Mouse (Mus musculus) urinary bladder, adult 2 months (tissue): Measurements from ENCODE around the gene Gm39566. TPM values are rescaled to one million over a fixed set of nuclear protein-coding genes. Genes with fewer than 3 reads are reported as not detected.

Experiments
- DNase-seq: peaks from one replicate; pipeline ENCODE4 v3.0.0; 2022; ENCODE audit warnings: low spot score
- polyA plus RNA-seq: library from polyadenylated mRNA; depleted of rRNA; stranded (reverse); fragments of >200 nt; gene quantifications from 2 replicates; pipeline ENCODE4 v1.2.3, GENCODE M21; 2012; rRNA removed

Gene Gm39566
- polyA plus RNA-seq, 1 experiment = not detected

- DNase-seq = no peak
These were observed 53.2 kb downstream of the Gm39566 start, which contains the start of gene Slc35g3 for GRCm38 (mm10) chr11:69761868-69762267. TSS of gene Slc35g3 (minus strand) at chr11:69761968.

Other genes with a start within 250 kb of the Gm39566 start
- 7.2 and 7.3 TPM in 2 replicates for gene Wrap53, start 235.0 kb downstream of the Gm39566 start, polyA plus RNA-seq
- gene Trp53, start 234.9 kb downstream of the Gm39566 start, polyA plus RNA-seq = 77.8 and 85.8 TPM in 2 replicates
- gene Atp1b2, start 209.4 kb downstream of the Gm39566 start, polyA plus RNA-seq = 23.5 and 46.2 TPM in 2 replicates
- not detected in 2 replicates for gene Shbg, start 197.4 kb downstream of the Gm39566 start, polyA plus RNA-seq
- 18.4 and 19.5 TPM in 2 replicates for gene Sat2, start 193.3 kb downstream of the Gm39566 start, polyA plus RNA-seq
- gene Fxr2, start 182.3 kb downstream of the Gm39566 start, polyA plus RNA-seq = 74.8 and 85.8 TPM in 2 replicates
- 33.7 and 43.5 TPM in 2 replicates for gene Sox15, start 160.0 kb downstream of the Gm39566 start, polyA plus RNA-seq
- 62.0 and 86.7 TPM in 2 replicates for gene Mpdu1, start 152.7 kb downstream of the Gm39566 start, polyA plus RNA-seq
- 20.5 and 24.9 TPM in 2 replicates for gene Cd68, start 149.1 kb downstream of the Gm39566 start, polyA plus RNA-seq
- 461 and 554 TPM in 2 replicates for gene Eif4a1, start 142.9 kb downstream of the Gm39566 start, polyA plus RNA-seq
- 83.4 and 108 TPM in 2 replicates for gene Senp3, start 133.2 kb downstream of the Gm39566 start, polyA plus RNA-seq
- 5.1 and 6.8 TPM in 2 replicates for gene Tnfsf13, start 129.5 kb downstream of the Gm39566 start, polyA plus RNA-seq
- 85.4 and 87.0 TPM in 2 replicates for gene Tnfsf12, start 119.4 kb downstream of the Gm39566 start, polyA plus RNA-seq
- gene Tnfsfm13, start 119.2 kb downstream of the Gm39566 start, polyA plus RNA-seq = 10.0 and 10.3 TPM in 2 replicates
- gene Polr2a, start 56.7 kb downstream of the Gm39566 start, polyA plus RNA-seq = 9.4 and 24.4 TPM in 2 replicates
- 0.07 TPM in 1 of 2 replicates, not detected in the other for gene Slc35g3, start 53.3 kb downstream of the Gm39566 start, polyA plus RNA-seq
- gene Zbtb4, start 49.4 kb downstream of the Gm39566 start, polyA plus RNA-seq = 35.6 and 46.1 TPM in 2 replicates
- gene Chrnb1, start 19.4 kb downstream of the Gm39566 start, polyA plus RNA-seq = 15.6 and 25.0 TPM in 2 replicates
- gene Fgf11, start 13.4 kb downstream of the Gm39566 start, polyA plus RNA-seq = 6.3 and 7.2 TPM in 2 replicates
- 11.5 and 13.2 TPM in 2 replicates for gene Tmem102, start 9.7 kb downstream of the Gm39566 start, polyA plus RNA-seq
- not detected in 2 replicates for gene Spem2, start 3.2 kb upstream of the Gm39566 start, polyA plus RNA-seq
- 0.55 and 0.71 TPM in 2 replicates for gene Spem1, start 6.9 kb upstream of the Gm39566 start, polyA plus RNA-seq
- gene Nlgn2, start 22.5 kb upstream of the Gm39566 start, polyA plus RNA-seq = 18.3 and 27.7 TPM in 2 replicates
- 202 and 261 TPM in 2 replicates for gene Tmem256, start 23.2 kb upstream of the Gm39566 start, polyA plus RNA-seq
- 104 and 110 TPM in 2 replicates for gene Plscr3, start 31.1 kb upstream of the Gm39566 start, polyA plus RNA-seq
- 15.2 and 15.4 TPM in 2 replicates for gene Tnk1, start 43.4 kb upstream of the Gm39566 start, polyA plus RNA-seq
- not detected in 2 replicates for gene Tmem95, start 62.7 kb upstream of the Gm39566 start, polyA plus RNA-seq
- gene Kctd11, start 66.1 kb upstream of the Gm39566 start, polyA plus RNA-seq = 11.8 and 13.8 TPM in 2 replicates
- gene Acap1, start 80.2 kb upstream of the Gm39566 start, polyA plus RNA-seq = 2.0 and 2.5 TPM in 2 replicates
- 1.1 and 1.3 TPM in 2 replicates for gene 2810408A11Rik, start 85.7 kb upstream of the Gm39566 start, polyA plus RNA-seq
- 43.4 and 47.8 TPM in 2 replicates for gene Neurl4, start 85.8 kb upstream of the Gm39566 start, polyA plus RNA-seq
- 56.3 and 63.2 TPM in 2 replicates for gene Gps2, start 98.6 kb upstream of the Gm39566 start, polyA plus RNA-seq
- 565 and 624 TPM in 2 replicates for gene Eif5a, start 106.7 kb upstream of the Gm39566 start, polyA plus RNA-seq
- gene Ybx2, start 120.5 kb upstream of the Gm39566 start, polyA plus RNA-seq = 3.7 and 6.2 TPM in 2 replicates
- gene Slc2a4, start 132.9 kb upstream of the Gm39566 start, polyA plus RNA-seq = 146 and 167 TPM in 2 replicates
- 67.1 and 69.1 TPM in 2 replicates for gene Cldn7, start 149.5 kb upstream of the Gm39566 start, polyA plus RNA-seq
- 82.0 and 95.4 TPM in 2 replicates for gene Ctdnep1, start 165.9 kb upstream of the Gm39566 start, polyA plus RNA-seq
- gene Elp5, start 167.2 kb upstream of the Gm39566 start, polyA plus RNA-seq = 57.6 and 61.4 TPM in 2 replicates
- gene Gabarap, start 175.8 kb upstream of the Gm39566 start, polyA plus RNA-seq = 374 and 440 TPM in 2 replicates
- gene Phf23, start 180.5 kb upstream of the Gm39566 start, polyA plus RNA-seq = 35.8 and 36.4 TPM in 2 replicates
- gene Dvl2, start 185.3 kb upstream of the Gm39566 start, polyA plus RNA-seq = 11.9 and 16.7 TPM in 2 replicates
- gene Acadvl, start 200.1 kb upstream of the Gm39566 start, polyA plus RNA-seq = 95.7 and 100 TPM in 2 replicates
- gene Dlg4, start 201.6 kb upstream of the Gm39566 start, polyA plus RNA-seq = 28.0 and 31.9 TPM in 2 replicates
- 0.07 TPM in 1 of 2 replicates, not detected in the other for gene Asgr1, start 238.8 kb upstream of the Gm39566 start, polyA plus RNA-seq